Mouse (Mus musculus): Measurements from ENCODE around the gene Pdzd8. TPM values are rescaled to one million over a fixed set of nuclear protein-coding genes. Genes with fewer than 3 reads are reported as not detected.

Pdzd8 gene
- total RNA-seq, 1 experiment from 2014 or later = 59.1 TPM

DNA sequence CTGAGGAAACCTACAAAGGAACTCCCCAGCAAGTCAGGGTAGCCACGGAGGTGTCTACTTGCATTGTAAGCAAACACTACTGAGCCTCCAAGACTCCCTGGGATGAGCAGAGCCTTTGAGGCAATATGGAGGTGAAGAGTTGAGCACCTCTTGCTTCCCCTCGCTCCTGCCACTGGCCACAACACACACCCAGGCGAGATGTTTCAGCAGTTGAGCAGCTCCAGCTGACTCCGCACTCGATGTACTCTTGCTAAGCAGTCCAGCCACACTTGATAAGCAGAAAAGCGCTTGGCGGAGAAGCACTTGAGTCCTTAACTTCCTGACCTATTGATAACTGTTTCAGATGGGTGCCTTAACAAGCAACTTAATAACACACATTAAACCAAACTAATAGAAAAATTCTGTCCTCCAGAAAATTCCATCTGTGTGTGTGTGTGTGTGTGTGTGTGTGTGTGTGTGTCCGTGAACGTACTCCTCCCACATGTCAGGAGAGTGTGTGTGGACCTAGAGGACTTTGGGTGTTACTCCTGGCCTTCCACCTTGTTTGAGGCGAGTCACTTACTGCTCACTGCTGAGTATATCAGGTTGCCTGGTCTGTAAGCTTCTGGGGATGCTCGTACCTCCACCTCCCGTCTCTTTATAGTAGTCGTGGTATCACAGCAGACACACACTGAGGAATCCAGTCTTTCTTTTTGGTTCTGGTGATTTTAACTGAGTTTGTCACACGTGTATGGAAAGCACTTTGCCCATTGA is 11.4 kb upstream of the Pdzd8 start:
- no peak for ATAC-seq (replicated peaks; ENCODE audit: low read depth, poor library complexity, severe bottlenecking)

DNA sequence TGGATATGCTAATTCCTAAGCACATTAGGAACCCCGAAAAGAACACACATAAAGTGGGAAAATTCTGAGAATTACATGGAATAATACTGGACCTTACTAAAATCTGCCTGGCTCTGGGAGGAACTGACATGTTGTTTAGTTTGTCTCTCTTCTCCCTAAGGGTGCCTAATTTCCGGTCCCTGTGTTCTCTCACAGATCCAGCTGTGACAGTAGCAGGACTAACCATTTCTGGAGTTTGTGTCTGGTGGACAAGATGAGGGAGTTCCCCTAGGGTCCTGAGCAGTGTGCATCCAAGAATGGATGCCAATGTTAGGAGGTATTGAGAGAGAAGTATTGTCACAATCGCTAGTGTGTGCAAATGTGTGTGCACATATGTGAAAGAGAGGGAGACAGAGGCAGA is 10.8 kb upstream of the Pdzd8 start:
- ATAC-seq (replicated peaks; ENCODE audit: low read depth, poor library complexity, severe bottlenecking) = no peak

DNA sequence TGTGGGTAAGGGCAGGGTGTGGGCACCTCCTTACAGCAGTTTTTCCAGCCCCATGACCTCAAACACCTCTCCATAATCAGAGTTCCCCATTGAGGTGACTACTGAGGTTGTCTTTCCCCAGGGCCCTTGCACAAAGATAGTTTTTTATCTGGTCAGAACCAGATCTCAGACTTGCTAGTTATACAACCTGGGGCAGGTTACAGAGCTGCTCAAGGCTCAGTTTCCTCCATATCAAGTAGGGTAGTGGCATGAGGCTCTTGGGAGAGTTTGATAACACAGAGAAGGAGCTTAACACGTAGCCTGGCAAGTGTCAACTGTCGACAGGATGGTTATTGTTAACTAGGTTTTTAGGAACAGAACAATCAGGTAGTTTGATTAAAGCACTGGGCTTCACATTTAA is 9.3 kb upstream of the Pdzd8 start:
- ATAC-seq (replicated peaks; ENCODE audit: low read depth, poor library complexity, severe bottlenecking) = no peak

DNA sequence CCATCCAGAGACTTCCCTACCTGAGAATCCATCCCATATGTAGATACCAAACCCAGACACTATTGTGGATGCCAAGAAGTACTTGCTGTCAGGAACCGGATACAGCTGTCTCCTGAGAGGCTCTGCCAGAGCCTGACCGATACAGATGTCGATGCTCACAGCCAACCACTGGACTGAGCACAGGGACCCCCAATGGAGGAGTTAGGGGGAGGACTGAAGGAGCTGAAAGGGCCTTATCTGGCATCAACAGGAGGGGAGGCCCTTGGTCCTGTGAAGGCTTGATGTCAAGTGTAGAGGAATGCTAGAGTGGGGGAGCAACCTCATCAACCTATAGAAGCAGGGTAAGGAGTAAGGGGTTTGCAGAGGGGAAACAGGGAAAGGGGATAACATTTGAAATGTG is 7.2 kb upstream of the Pdzd8 start:
- no peak for ATAC-seq (replicated peaks; ENCODE audit: low read depth, poor library complexity, severe bottlenecking)

DNA sequence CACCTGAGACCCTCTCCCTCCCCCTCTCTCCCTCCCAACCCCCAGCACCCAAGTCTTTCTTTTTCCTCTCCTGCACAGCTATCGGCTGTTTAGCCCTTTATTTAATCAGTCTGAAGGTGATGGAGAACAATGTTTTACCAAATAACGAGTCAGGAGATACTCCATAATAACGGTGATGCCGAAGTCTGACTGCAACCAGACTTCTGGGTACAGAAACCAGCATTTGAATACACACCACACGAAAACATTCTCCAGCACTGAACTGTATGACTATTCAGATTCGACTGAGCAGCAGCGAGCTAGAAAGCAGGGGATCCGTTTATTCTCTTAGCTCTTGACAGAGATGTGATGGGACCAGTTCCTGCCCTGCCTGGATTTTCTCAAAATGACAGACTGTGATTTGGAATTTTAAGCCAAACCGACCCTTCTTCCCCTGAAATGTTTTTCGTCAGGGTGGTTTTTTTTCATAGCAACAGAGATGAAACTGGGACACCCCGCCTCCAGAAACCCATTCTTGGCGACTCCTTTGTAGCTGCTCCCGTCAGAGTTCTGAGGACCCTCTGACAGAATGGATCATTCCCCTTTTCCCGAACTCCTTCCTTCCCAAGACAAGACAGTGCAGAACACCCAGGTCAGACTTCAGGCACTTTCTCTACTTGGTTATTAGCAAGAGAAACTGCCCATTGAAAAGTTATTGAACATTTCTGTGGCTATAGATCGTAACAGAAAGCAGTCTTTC is 5.7 kb upstream of the Pdzd8 start:
- no peak for ATAC-seq (replicated peaks; ENCODE audit: low read depth, poor library complexity, severe bottlenecking)

DNA sequence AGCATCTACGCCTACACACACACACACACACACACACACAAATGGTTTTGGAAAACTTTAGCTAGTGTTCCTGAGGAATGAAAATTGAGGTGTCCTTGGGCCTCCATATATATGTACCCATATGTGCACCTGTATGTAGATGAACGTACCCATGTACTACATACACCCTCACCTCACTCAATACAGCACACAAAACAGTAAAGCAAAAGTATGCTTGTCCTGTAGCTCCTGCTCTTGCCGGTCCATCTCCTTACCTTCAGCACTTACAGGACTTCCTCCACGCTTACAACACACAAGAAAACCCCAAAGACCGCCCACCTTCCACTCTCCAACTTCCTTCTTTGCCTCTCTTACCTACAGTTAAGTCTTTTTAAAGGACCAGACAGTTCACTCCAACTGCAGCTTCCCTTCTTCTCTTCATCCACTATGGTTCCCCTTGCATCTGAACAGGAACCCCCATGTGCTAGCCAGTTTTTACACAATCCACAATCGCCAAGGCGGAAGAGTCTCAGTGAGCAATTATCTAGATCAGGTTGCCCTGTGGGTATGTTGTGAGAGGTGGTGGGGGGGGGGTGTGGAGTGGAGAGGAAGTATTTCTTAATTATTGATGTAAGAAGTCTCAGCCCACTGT is 4.8 kb upstream of the Pdzd8 start:
- peak; percentile 85 for ATAC-seq (replicated peaks; ENCODE audit: low read depth, poor library complexity, severe bottlenecking)

DNA sequence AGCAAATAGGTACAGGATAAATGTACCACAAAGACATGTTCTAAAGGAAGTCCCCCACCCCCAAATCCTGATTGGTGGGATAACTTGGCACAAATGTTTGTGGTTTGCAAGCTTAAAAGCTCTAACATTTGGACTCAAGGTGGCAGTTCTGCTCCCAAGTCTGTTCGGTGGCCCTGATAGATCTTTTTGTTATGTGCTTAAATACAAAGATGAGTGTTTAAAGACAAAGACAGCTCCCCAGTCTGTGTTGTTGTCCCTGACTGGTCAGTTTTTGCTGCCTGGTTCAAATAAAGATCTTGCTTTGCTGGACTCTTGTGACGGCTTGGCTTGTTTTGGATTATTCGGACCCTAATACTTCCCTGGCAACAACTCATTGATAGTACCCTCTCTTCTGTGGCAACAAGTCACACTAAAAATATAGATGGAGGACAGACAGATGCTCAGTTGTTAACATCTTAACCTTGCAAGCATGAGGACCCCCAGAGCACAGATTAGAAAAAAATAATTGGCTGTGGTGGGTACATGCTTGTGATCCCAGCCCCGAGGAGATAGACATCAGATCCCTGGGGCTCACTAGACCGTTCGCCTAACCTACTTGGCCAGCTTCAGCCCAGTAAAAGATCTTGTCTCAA is 3.9 kb upstream of the Pdzd8 start:
- no peak for ATAC-seq (replicated peaks; ENCODE audit: low read depth, poor library complexity, severe bottlenecking)

DNA sequence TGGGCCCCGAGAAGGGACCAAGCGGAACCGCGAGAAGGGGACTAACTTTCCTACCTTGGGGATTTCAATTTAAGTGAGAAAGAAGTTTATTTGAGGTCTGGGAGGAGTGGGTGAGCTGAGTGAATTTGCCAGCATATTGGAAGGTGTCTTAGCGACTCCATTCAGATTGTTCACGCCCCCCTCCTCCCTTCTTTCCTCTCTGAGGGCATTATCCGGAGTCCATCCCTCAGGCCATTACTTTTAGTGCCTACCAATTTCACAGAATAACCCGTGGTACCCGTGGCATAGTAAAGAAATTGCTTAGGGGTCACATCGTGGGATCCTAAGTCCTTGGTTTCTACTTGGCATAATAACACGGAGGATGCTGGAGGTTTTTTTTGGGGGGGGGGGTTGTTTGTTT is 745 bp upstream of the Pdzd8 start:
- no peak for ATAC-seq (replicated peaks; ENCODE audit: low read depth, poor library complexity, severe bottlenecking)

DNA sequence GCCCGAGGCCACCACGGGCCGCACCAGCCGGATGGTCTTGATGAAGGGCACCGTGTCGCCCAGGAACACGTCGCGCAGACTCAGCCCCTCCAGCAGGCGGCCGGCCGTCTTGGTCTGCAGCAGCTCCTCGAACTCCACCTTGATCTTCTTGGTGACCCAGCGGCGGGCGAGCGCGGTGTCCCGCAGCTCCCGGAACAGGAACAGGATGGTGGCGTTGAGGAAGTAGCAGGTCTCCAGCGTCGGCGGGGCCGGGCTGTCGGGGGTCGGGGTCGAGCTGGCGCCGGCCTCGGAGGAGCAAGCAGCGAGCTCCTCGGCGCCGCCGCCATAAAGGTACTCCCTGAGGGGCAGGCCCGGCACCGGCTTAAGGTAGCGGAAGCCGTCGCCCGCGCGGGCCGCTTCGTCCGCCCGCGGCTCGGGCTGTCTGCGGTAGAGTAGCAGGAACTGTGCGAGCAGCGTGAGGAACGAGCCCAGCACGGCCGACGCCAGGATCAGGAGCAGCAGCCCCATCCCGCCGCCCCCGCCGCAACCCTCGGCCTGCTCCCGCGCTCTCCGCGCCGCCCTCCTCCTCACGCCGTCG is 411 bp downstream of the Pdzd8 start:
- peak; percentile 52 for ATAC-seq (replicated peaks; ENCODE audit: low read depth, poor library complexity, severe bottlenecking)

DNA sequence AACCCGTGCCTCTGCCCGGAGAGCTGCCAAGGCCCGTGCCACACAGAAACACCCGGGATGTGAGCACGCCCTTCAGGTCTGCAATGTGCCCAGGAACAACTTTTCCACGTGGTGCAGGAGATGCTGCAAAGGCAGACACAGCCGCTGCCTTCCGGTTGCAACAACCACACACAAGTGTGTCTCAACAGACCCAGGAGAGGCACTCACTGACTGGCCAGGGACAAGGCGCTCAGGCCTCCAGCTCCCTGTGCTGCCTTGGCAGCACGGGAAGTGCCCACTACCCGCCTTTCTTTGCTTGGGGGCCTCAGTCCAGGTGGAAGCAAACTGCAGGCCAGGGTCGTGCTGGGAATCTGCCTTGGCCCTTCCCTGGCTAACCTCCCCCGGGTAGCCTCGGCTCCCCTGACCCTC is 1.3 kb downstream of the Pdzd8 start:
- ATAC-seq (replicated peaks; ENCODE audit: low read depth, poor library complexity, severe bottlenecking) = peak; percentile 60

DNA sequence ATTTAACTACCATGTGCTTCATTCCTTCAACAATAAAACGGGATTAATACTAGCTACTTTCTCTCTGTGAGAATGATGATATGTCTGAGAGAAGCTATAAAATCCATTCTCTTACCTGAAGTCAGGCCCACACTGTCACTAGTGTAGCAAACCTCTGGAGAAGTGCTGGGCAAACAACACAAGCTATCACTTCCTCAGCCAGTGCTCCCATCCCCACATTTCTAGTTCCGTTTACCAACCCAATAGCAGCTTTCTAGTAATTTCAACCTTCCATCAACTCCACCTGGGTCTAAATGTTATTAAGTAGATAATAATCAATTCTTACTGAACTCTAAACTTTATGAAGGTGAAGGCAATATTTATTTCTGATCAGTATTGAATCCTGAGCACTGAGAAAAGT is 2.6 kb downstream of the Pdzd8 start:
- ATAC-seq (replicated peaks; ENCODE audit: low read depth, poor library complexity, severe bottlenecking) = no peak

DNA sequence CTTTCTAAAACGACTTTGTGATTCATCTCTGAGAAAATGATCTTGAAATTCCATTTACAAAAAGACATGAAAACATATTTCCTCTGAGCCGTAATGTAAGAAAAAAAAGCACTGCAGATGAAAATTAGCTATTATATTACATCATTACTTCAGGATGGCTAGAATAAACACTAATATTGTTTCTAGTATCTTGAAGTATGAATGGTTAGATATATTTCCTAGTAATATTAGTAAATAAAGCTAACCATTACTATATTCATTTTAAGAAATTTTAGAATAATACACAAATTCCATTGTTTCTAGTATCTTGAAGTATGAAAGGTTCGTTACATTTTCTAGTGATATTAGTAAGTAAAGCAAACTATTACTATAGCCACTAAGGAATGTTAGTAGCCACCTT is 5.7 kb downstream of the Pdzd8 start:
- no peak for ATAC-seq (replicated peaks; ENCODE audit: low read depth, poor library complexity, severe bottlenecking)

DNA sequence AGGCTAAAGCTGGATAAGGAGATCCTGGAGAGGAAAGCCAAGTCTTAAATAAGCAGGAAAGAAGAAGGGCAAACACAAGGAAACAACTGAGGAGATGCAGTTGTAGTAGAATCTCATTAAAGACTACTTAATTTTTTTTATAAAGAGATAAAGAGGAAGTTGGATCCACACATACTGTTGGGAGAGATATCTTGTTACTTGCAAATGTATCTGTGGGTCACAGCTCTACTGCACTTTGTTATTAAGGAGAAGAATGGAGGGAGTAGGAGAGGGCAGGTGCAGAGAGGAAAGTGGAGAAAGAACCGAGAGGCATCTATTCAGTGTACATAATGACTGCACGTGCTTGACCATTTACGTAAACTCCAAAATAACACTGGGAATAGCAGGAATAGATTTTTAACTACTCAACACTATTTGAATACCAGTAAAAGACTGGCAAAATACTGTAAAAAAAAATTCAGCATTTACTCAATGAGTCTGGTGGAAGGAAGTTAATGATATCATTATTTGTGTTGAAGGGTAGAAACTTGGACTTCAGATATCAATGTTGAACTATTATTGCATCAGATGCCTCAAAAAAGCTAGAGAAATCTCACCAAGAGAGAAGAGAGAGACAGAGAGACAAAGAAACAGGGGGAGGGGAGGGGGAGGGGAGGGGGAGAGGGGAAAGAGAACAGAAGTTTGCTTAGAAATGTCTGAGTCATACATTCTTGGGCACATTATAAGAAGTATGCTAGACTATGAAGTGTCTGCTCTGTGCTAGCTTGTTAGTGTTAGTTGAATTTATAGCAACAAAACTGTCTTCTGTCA is 7.5 kb downstream of the Pdzd8 start:
- ATAC-seq (replicated peaks; ENCODE audit: low read depth, poor library complexity, severe bottlenecking) = 0 out of 2 replicates have a peak, but pooled peaks have one; percentile 47

DNA sequence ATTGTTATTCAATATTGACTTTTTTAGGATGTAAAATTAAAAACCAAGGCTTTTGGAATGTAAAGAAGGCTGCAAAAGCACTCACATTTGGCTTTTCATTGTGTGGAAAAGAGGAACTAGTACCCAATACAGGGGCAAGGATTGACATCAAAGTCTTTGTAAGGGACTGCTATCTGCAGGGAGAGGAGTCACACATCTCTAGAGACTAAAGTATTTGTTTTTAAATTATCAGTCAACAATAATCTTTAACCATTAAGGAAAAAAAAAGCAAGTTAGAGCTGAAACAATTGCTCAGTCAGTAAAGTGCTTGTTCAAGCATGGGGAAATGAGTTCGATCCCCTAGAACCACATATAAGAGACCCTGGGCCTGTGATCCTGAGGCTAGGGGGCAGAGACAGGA is 8.9 kb downstream of the Pdzd8 start:
- no peak for ATAC-seq (replicated peaks; ENCODE audit: low read depth, poor library complexity, severe bottlenecking)

DNA sequence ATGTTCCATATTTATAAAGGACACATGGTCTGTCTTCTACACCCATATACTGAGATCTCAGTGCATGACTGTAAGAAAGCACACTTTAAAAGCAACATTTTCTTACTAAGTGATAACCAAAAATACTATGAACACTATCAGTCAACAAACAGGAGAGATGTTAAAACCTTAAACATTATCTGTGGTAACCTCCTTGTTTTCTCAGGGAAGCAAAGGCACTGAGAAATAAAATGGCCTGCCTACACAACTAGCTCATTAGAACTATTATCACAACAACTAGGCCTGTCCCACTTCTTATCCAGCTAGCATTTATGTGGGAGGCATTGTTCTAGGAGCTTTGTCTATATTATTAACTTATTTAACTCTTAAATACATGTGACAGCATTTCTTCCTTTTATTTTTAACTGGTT is 14.8 kb downstream of the Pdzd8 start:
- ATAC-seq (replicated peaks; ENCODE audit: low read depth, poor library complexity, severe bottlenecking) = peak; percentile 76

DNA sequence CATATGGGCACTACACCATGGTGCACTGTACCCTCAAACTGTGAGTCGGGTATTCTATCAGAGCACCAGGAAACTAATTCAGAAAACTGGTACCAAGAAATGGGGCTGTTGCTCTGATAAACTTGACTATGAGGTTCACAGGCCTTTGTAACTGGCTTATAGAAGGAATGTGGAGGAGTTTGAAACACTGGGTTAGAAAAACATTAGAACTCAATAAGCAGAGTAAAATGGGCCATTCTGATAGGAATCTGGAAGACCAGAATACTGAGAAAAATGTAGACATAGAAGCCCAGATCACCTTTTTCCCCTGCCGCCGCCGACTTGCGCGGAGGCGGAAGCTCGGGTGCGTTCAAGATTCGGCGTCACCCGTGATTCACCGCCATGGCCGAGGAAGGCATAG is 23.6 kb downstream of the Pdzd8 start, which contains the start of gene Rps12-ps3:
Gene Rps12-ps3, plus strand, starts transcription at position 301 of the 400 bp plus-strand sequence.
- no peak for ATAC-seq (replicated peaks; ENCODE audit: low read depth, poor library complexity, severe bottlenecking)

DNA sequence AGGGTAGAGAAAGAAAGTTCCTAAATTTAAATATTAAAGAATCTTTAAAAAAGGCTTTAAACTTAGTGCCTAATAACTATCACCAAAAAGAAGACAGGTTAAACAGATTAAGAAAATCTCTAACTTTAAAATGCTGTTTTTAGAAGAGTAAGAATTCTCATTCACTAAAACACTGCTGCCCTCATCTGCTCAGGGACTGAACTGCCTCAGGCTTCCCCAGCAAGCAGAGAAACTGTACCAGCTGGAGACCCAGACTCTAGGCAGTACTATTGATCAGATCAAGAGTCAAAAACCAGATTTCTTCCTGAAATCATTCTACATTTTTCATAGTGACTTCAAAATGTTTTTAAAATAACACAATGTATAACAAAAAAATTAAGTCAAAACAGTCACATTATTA is 29.0 kb downstream of the Pdzd8 start:
- ATAC-seq (replicated peaks; ENCODE audit: low read depth, poor library complexity, severe bottlenecking) = peak; percentile 78

DNA sequence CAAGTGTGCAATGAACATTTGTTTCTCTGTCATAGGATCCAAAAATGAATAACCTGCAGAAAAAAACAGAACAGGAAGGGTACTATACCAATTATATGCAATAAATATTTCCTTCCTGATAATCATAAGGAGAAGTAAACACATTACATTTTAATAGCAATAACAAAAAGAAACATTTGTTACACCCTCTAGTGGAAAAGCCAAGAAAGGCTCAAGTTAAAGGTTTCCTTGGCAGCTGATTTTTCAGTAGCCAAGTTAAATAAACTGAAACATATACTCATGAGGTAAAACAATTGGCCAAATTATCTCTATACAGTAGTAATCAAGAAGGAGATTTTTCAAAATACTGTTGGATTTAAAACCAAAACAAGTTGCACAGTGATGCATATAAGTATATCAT is 30.3 kb downstream of the Pdzd8 start:
- no peak for ATAC-seq (replicated peaks; ENCODE audit: low read depth, poor library complexity, severe bottlenecking)

DNA sequence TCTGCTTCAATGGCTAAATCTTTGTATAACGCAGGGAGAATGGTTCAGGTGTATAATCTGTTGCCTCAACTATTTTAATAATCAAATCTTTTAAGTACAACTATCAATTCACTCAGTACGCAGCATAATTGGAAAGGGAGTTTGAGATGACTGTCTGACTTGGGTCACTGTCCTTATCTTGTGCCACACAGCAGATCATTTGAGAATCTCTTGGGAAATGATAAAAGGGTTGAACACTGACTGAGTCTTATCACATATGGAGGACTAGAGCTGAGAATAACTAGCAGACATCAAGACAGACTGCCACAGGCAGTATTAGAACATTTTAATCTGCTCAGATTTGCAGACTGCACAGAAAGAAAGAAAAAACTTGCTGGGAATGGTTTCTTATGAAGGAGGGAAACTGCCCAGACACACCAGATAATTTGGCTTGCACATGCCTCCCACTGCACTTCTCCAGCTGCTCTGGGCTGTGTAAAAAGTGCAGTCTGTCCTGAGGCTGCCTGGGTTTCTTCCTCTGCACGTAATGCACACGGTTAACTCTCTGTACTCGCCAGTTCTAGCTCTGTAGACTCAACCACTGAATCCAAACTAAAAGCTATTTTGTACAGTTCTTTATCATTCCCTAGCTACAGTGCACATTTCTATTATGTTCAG is 53.3 kb downstream of the Pdzd8 start:
- no peak for ATAC-seq (replicated peaks; ENCODE audit: low read depth, poor library complexity, severe bottlenecking)
